Mouse (Mus musculus): ENCODE measurements around the gene Mrpl20. TPM values are rescaled to one million over a fixed set of nuclear protein-coding genes. Genes with fewer than 3 reads are reported as not detected.

Mrpl20 gene
- 253 and 258 TPM in 2 replicates for polyA plus RNA-seq (2016; fragmentation: Nextera tagmentation; extraction: Ambion mirVana)

DNA sequence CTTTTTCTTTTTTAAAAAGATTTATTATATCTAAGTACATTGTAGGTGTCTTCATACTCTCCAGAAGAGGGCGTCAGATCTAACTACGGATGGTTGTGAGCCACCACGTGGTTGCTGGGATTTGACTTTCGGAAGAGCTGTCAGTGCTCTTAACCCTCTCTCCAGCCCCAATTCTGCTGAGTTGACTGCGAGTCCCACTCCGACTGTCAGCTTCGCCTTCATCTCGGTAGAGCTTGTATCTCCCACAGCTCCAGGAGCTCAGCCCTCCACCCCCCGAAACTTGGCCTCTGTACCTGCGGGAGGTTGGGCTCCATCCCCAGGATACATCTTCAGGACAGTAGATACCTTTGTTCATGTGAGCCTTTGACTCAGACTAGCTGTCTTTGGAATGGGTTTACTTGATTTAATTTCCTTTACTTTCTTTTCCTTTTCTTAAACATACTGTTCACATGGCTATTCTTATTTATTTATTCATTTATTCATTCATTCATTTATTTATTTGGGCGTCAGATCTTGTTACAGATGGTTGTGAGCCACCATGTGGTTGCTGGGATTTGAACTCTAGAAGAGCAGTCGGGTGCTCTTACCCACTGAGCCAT lies at the start of gene Mrpl20:
Gene Mrpl20, plus strand, starts transcription at position 138 of the 599 bp plus-strand sequence.
- H3K4me1 ChIP-seq, result peaks cover 23% of the 10 kb centered on the region
- no peaks in the 10 kb centered on the region for H3K27me3 ChIP-seq (ENCODE audit: poor library complexity, severe bottlenecking)
- H3K9me3 ChIP-seq, result no peaks in the 10 kb centered on the region
- no peak for DNase-seq (ENCODE audit: extremely low spot score, low spot score)
- peak within 1 kb of the TSS; percentile 75 for H3K4me3 ChIP-seq
- WGBS, result 9% methylated on average over 12 of the region's 12 CpGs
- H3K36me3 ChIP-seq (replicated peaks), result peaks cover 31% of the 10 kb centered on the region
- peak within 1 kb of the TSS; percentile 85 for H3K27ac ChIP-seq

DNA sequence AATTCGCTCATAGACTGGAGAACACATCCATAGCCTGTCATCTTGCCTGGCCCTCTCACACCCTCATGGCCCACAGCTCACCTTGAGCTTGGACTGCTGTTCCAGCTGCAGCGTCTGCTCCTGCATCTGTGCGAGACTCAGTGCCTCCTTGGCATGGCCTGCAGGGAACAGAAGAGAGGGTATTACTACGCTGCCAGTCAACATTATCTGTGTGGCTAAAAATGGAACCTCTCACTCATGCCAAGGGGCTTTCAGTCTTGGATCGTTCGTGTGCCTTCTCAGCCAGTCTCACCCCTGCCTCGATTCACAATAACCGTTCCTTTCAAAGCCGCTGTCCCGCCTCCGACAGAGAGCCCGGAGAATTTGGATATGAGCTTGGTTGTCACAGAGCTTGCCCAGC lies 45.7 kb upstream of the Mrpl20 start:
- Histone ChIP-seq H3K36me3 (replicated peaks) (peaks cover 66% of the 10 kb centered on the region), H3K9me3 (no peaks in the 10 kb centered on the region), H3K27ac (no peak overlapping the region), H3K27me3 (ENCODE audit: poor library complexity, severe bottlenecking) (no peaks in the 10 kb centered on the region), H3K4me1 (peaks cover 29% of the 10 kb centered on the region), H3K4me3 (no peak overlapping the region)
- no peak for DNase-seq (ENCODE audit: extremely low spot score, low spot score)
- WGBS, result 94% methylated on average over 12 of the region's 12 CpGs

DNA sequence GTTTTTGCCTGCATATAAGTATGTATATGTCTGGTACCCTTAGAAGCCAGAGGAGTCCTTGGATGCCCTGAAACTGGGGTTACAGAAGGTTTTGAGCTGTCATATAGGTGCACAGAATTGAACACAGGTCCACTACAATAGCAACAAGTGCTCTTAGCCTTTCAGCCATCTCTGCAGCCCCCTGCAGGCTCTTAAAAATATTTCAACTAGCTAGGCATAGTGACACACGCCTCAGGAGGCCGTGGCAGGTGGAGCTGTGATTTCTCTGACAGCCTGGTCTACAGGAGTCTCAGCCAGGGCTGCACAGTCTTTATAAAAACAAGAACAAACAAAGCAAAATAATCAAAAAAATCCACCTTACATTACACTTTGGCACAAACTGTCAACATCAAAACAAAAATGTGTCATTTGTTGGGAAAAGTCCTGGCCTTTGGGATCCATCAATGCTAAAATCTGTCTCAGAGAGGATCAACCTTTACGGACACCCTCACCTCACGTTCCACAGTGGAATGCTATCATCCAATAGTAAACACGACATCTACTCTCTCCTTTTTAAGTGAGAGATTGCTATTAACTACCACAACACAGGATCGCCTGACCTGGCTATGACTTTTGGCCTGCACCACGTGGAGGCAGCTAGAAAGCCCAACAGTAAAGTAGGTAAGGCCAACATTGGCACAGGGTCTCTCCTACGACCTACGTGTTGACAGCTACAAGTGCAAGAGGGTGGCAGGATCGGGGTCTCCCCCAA lies 42.6 kb upstream of the Mrpl20 start:
- WGBS, result 4% methylated on average over 10 of the region's 10 CpGs
- Histone ChIP-seq H3K27me3 (ENCODE audit: poor library complexity, severe bottlenecking) (no peaks in the 10 kb centered on the region), H3K9me3 (no peaks in the 10 kb centered on the region), H3K4me1 (peaks cover 35% of the 10 kb centered on the region), H3K4me3 (peak overlapping the region; percentile 81), H3K36me3 (replicated peaks) (peaks cover 37% of the 10 kb centered on the region), H3K27ac (peak overlapping the region; percentile 88)
- no peak for DNase-seq (ENCODE audit: extremely low spot score, low spot score)

DNA sequence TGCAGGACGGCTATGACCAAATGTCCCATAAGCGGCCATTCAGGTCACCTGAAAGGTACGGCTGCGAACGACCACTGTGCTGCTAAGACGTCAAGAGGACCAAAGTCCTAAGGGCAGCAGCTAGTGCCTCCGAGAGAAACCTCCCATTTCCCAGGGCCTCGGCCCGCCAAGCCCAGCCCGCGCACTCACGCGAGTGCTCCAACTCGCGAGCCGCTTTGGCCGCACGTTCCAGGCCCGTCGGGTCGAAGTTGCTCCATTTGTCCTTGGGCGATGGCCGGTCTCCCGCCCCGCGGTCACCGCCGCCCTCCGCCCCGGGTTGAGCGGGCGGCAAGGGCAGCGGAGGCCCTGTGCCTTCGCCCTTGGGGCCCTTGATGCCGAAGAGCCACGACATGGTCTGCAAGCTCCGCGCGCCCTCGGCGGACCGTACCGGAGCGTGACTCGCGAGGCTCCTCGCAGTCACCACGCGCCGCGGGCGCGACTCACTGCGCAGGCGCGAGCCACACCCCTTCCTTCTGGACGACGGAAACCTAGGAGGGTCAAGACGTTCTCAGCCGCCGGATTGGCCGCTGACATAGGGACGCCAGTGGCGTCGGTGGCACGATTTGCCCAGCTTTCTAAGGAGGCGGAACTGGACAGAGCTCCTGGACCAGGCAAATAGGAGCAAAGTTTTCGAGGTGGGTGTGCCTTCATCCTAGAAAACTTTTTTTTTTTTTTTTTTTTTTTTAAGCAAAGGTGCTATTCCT lies 41.9 kb upstream of the Mrpl20 start, which contains the start of gene Atad3a:
Gene Atad3a, minus strand, starts transcription at position 481 of the 743 bp plus-strand sequence.
- no peaks in the 10 kb centered on the region for H3K9me3 ChIP-seq
- H3K36me3 ChIP-seq (replicated peaks), result peaks cover 30% of the 10 kb centered on the region
- H3K4me3 ChIP-seq, result peak within 1 kb of the TSS; percentile 81
- peak; percentile 96 for DNase-seq (ENCODE audit: extremely low spot score, low spot score)
- WGBS, result under 1% methylated on average over 68 of the region's 68 CpGs
- no peaks in the 10 kb centered on the region for H3K27me3 ChIP-seq (ENCODE audit: poor library complexity, severe bottlenecking)
- peaks cover 35% of the 10 kb centered on the region for H3K4me1 ChIP-seq
- peak within 1 kb of the TSS; percentile 88 for H3K27ac ChIP-seq

DNA sequence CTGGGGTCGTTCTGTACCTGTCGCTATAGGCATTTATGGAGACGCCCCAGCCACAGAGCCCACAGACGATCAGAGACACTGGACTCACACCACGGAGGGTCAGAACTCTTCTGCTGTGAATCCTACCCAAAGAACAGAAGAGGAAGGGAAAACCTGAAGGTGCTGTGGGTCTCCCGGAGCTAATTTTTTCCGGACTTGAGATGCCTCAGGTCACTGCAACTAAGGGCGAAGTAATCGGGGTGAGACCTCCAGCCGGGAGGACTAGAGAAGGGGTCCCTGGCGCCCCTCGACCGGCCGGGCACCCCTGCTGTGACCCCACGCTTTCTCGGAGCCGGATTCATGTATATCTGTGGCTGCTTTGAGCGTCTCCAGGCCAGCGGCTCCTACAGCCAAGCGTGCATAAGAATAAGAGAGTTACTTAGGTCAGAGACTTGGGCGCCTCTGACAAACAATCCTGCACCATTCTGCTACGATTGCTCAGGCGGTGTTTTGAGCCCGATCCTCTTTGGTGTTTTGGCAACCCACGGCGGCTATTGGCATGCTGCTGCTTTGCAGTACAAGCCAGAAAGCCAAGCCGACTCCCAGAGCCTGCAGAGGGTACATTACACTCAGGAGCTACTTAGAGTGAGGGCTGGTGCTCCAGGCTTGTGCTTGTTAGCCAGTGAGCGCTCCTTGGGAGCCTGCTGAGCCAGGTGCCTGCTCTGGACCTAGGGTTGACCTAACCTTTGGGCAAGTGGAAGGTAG lies 41.1 kb upstream of the Mrpl20 start:
- H3K27ac ChIP-seq, result peak overlapping the region; percentile 82
- 3% methylated on average over 28 of the region's 28 CpGs for whole genome bisulfite sequencing
- no peak for DNase-seq (ENCODE audit: extremely low spot score, low spot score)

DNA sequence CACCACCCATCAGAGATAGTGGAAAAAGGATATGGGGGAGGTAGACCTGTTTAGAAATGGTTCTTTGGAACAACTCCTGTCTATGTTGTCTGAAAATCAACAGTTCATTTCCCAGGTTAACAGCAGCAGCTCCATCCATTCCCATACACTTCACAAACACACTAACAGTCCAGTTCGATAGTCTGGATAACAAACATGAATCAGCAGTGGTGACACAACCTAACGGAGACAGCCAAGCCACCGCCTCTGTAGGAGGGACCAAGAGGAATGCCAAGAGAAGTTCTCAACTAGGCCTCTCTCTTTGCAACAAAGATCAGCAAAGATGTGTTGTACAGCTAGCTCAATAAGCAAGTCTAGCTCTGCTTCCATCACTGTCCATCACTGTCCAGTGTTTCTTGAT lies 40.3 kb upstream of the Mrpl20 start:
- no peak for DNase-seq (ENCODE audit: extremely low spot score, low spot score)
- Histone ChIP-seq H3K36me3 (replicated peaks) (peaks cover 14% of the 10 kb centered on the region), H3K9me3 (no peaks in the 10 kb centered on the region), H3K27me3 (ENCODE audit: poor library complexity, severe bottlenecking) (no peaks in the 10 kb centered on the region), H3K27ac (no peak overlapping the region), H3K4me3 (peak overlapping the region; percentile 81; the same call in 1 of the 2 replicates), H3K4me1 (peaks cover 35% of the 10 kb centered on the region)
- WGBS, result 91% methylated on average over 3 of the region's 3 CpGs

More for the DNA sequence above, 41.1 kb upstream of the Mrpl20 start:
- no peaks in the 10 kb centered on the region for H3K27me3 ChIP-seq (ENCODE audit: poor library complexity, severe bottlenecking)
- peak overlapping the region; percentile 81 for H3K4me3 ChIP-seq
- no peaks in the 10 kb centered on the region for H3K9me3 ChIP-seq
- H3K4me1 ChIP-seq, result peaks cover 35% of the 10 kb centered on the region
- H3K36me3 ChIP-seq (replicated peaks), result peaks cover 23% of the 10 kb centered on the region

DNA sequence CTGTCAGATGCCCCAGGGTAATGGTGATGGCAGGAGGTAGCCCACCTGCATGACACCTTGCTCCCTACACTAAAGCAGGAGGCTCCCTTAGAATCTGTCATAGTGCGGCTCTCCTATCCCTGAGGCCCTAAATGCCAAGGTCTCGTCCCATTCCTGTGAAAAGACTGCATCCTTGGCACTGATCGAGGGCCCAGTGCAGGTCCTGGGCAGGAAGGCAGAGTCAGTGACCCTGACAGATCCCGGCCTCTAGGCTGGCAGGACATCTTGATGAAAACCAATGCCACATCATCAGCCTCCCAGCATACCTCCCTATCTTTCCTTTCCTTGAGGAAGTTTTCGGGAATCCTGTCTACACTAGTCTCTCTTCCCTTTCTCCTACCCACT lies 33.2 kb upstream of the Mrpl20 start:
- Histone ChIP-seq H3K4me3 (peak overlapping the region; percentile 67), H3K27ac (peak overlapping the region; percentile 96)
- DNase-seq (ENCODE audit: extremely low spot score, low spot score), result no peak

DNA sequence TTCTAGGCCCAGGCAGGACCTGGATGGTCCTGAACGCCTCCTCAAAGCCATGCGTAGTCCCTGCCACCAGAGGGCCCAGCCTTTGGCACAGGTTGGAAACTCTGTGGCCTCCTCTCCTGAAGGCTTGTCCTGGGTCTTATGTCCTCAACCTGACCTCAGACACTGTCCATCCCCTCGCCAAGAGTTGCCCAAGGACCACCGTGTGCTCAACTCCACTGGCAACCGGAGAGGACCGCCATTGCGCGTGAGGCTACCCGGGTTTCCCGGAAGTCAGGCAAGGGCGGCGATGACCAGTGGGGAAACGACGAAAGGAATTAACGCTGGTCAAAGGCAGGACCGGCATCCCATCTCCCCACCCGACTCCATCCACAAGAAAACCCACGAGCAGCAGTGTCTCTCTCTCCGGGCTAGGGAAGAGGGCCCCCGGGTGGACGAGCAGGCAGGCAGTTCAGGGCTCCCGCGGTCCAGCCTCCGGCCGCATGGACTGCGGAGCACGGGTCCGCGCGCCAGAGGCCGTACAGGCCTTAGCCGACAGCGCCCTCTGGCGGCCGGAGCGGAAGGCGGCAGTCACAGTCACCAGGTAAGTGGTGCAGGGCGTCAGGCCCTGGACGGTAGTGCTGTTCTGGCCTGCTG lies 32.7 kb upstream of the Mrpl20 start:
- WGBS, result under 1% methylated on average over 39 of the region's 39 CpGs
- peaks cover 46% of the 10 kb centered on the region for H3K27me3 ChIP-seq (ENCODE audit: poor library complexity, severe bottlenecking)
- peak overlapping the region; percentile 67 for H3K4me3 ChIP-seq
- peak overlapping the region; percentile 96 for H3K27ac ChIP-seq
- H3K36me3 ChIP-seq (replicated peaks), result no peaks in the 10 kb centered on the region
- DNase-seq (ENCODE audit: extremely low spot score, low spot score), result peak; percentile 90
- peaks cover 38% of the 10 kb centered on the region for H3K4me1 ChIP-seq
- no peaks in the 10 kb centered on the region for H3K9me3 ChIP-seq

More for the DNA sequence above, 33.2 kb upstream of the Mrpl20 start:
- no peaks in the 10 kb centered on the region for H3K9me3 ChIP-seq
- no peaks in the 10 kb centered on the region for H3K36me3 ChIP-seq (replicated peaks)
- 68% methylated on average over 5 of the region's 5 CpGs for WGBS
- H3K27me3 ChIP-seq (ENCODE audit: poor library complexity, severe bottlenecking), result peaks cover 41% of the 10 kb centered on the region
- peaks cover 33% of the 10 kb centered on the region for H3K4me1 ChIP-seq

DNA sequence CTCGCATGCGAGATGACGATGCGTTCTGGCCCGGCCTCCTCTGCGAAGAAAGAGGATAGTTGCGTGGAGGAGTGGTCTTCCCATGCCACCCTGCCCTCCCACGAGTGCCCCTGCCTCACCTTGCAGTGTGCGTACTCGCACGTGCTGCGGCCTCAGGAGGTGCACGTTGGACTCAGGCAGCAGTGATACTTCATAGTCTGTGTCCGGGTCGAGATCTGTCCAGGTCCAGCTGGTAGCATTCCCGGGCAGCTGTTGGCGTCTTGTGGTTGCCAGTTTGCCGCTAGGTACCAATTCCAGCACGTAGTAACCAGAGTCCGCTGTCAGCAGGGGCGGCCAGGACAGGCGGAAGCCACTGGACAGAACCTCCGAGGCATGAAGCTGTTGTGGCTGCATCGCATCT lies 32.1 kb upstream of the Mrpl20 start:
- H3K27me3 ChIP-seq (ENCODE audit: poor library complexity, severe bottlenecking), result peaks cover 52% of the 10 kb centered on the region
- DNase-seq (ENCODE audit: extremely low spot score, low spot score), result no peak
- no peaks in the 10 kb centered on the region for H3K9me3 ChIP-seq
- peaks cover 43% of the 10 kb centered on the region for H3K4me1 ChIP-seq
- H3K4me3 ChIP-seq, result peak overlapping the region; percentile 67
- peak overlapping the region; percentile 96 for H3K27ac ChIP-seq
- 46% methylated on average over 24 of the region's 24 CpGs for WGBS
- no peaks in the 10 kb centered on the region for H3K36me3 ChIP-seq (replicated peaks)

DNA sequence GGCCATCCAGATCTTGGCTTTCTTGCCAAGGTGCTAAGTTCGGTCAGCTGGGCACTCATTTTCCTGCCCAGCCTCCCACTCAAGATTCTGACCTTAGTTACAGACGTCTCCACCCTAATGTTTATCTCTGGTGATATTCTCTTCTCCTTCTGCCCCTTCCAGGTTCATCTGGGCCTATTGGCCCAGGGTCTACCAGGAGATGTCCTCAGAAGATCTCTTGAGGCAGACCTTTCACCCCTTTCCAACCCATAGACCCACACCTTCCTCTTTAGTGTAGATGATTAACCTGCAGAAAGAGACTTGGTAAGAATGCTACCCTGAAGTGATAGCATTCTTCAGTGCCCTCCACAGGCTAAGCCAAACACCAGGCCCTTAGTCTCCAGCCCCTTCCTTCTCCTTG lies 31.0 kb upstream of the Mrpl20 start:
- Histone ChIP-seq H3K27me3 (ENCODE audit: poor library complexity, severe bottlenecking) (peaks cover 57% of the 10 kb centered on the region), H3K4me1 (peaks cover 49% of the 10 kb centered on the region), H3K4me3 (no peak overlapping the region), H3K9me3 (no peaks in the 10 kb centered on the region), H3K27ac (no peak overlapping the region), H3K36me3 (replicated peaks) (no peaks in the 10 kb centered on the region)
- 91% methylated on average over 2 of the region's 2 CpGs for WGBS
- DNase-seq (ENCODE audit: extremely low spot score, low spot score), result no peak

DNA sequence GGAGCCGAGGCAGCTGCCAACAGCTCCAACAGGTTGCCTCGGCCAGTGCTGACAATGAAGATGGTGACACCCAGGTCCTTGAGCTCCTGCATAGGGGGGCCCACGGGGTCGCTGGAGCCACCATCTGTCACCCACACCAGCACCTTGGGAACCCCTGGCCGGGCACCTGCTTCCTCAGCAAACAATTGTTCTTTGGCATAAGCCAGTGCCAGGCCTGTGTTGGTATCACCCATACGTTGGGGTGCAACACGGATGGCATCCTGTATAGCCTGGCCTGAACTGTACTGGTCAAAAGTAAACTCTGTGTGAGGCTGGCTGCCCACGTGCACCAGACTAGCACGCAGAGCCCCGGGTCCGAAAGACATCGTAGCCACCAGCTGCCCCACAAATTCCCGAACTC lies 29.9 kb upstream of the Mrpl20 start:
- 90% methylated on average over 13 of the region's 13 CpGs for WGBS
- Histone ChIP-seq H3K36me3 (replicated peaks) (no peaks in the 10 kb centered on the region), H3K27ac (no peak overlapping the region), H3K27me3 (ENCODE audit: poor library complexity, severe bottlenecking) (peaks cover 57% of the 10 kb centered on the region), H3K4me1 (peaks cover 59% of the 10 kb centered on the region), H3K9me3 (no peaks in the 10 kb centered on the region), H3K4me3 (no peak overlapping the region)
- no peak for DNase-seq (ENCODE audit: extremely low spot score, low spot score)
